Mouse (Mus musculus) liver, embryonic 13.5 days (tissue): ENCODE measurements around the gene Ms4a4b. TPM values are rescaled to one million over a fixed set of nuclear protein-coding genes. Genes with fewer than 3 reads are reported as not detected.
"Not testable (repeated sequence)": the region's sequence is repeated elsewhere in the genome, so short reads cannot be mapped to it uniquely, and the experiment has no call there.

Experiments used
- ATAC-seq: fragments of 200-750 bp; cut with Nextera tagmentation; 2 replicates; pipeline ENCODE4 v1.8.0; 2017; ENCODE audit warnings: low read depth, mild to moderate bottlenecking, moderate number of reproducible peaks, moderate library complexity
- DNase-seq: peaks from one replicate; pipeline ENCODE4 v3.0.0; 2022
- H3K27ac ChIP-seq: fragments of 300-500 bp; sonication (generic); 2 replicates; pipeline ENCODE4 v1.5.1; 2015; ENCODE audit warnings: moderate library complexity, mild to moderate bottlenecking, inconsistent platforms
- H3K27me3 ChIP-seq: fragments of 300-500 bp; sonication (generic); 2 replicates; pipeline ENCODE4 v1.6.1; 2015; ENCODE audit warnings: mild to moderate bottlenecking, inconsistent platforms
- H3K36me3 ChIP-seq: fragments of 300-500 bp; sonication (generic); 2 replicates; pipeline ENCODE4 v1.6.1; 2015; ENCODE audit warnings: mild to moderate bottlenecking, inconsistent platforms
- H3K4me1 ChIP-seq: fragments of 300-500 bp; sonication (generic); replicated peaks from 2 replicates; pipeline ENCODE4 v1.6.1; 2015; ENCODE audit warnings: inconsistent platforms
- H3K4me2 ChIP-seq: fragments of 300-500 bp; sonication (generic); 2 replicates; pipeline ENCODE4 v1.6.1; 2015; ENCODE audit warnings: inconsistent platforms, mild to moderate bottlenecking, moderate library complexity
- H3K4me3 ChIP-seq: fragments of 300-500 bp; sonication (generic); replicated peaks from 2 replicates; pipeline ENCODE4 v1.5.1; 2015; ENCODE audit warnings: mild to moderate bottlenecking, inconsistent platforms
- H3K9ac ChIP-seq: fragments of 300-500 bp; sonication (generic); 2 replicates; pipeline ENCODE4 v1.6.1; 2015; ENCODE audit warnings: mild to moderate bottlenecking, inconsistent platforms
- H3K9me3 ChIP-seq: fragments of 300-500 bp; sonication (generic); replicated peaks from 2 replicates; pipeline ENCODE4 v1.6.1; 2016; ENCODE audit warnings: inconsistent platforms
- WGBS: fragments of 180-500 bp; shearing (Covaris S2); methylation state at CpG from one replicate; pipeline ENCODE4 v1.1.7; 2015; ENCODE audit not compliant: insufficient replicate concordance; 5-methylcytosine and 5-hydroxymethylcytosine counted together
- polyA plus RNA-seq: library from polyadenylated mRNA; unstranded; fragments of >200 nt; fragmentation: Nextera tagmentation; extraction: Ambion mirVana; gene quantifications from 2 replicates; pipeline ENCODE4 v1.2.1, GENCODE M21; 2015

Ms4a4b gene
- polyA plus RNA-seq, 1 experiment from 2014 or later: 0.39 TPM

GRCm38 (mm10) chr19:11447238-11447637, 3.9 kb downstream of the Ms4a4b start:
- 45% methylated on average over 2 of the region's 2 CpGs for WGBS
- no peaks in the 10 kb centered on the region for H3K36me3 ChIP-seq
- no peak overlapping the region for H3K27ac ChIP-seq
- no peak overlapping the region for H3K9ac ChIP-seq
- DNase-seq (no peak), ATAC-seq (no peak)
- H3K9me3 ChIP-seq: no peaks in the 10 kb centered on the region
- H3K4me1 ChIP-seq: no peaks in the 10 kb centered on the region
- no peak overlapping the region for H3K4me3 ChIP-seq
- H3K4me2 ChIP-seq: no peak overlapping the region
- H3K27me3 ChIP-seq: no peaks in the 10 kb centered on the region

- ATAC-seq, H3K4me2 ChIP-seq, H3K36me3 ChIP-seq, H3K9me3 ChIP-seq, H3K9ac ChIP-seq, H3K27me3 ChIP-seq, DNase-seq, H3K4me3 ChIP-seq, H3K27ac ChIP-seq, H3K4me1 ChIP-seq: not testable (repeated sequence)
- WGBS: 72% methylated on average over 4 of the region's 4 CpGs
Observed at GRCm38 (mm10) chr19:11459041-11459440, 15.7 kb downstream of the Ms4a4b start.

- H3K36me3 ChIP-seq, H3K4me2 ChIP-seq, H3K27me3 ChIP-seq, H3K4me1 ChIP-seq, DNase-seq, H3K27ac ChIP-seq, H3K9me3 ChIP-seq, H3K4me3 ChIP-seq, ATAC-seq, H3K9ac ChIP-seq: not testable (repeated sequence)
- 13% methylated on average over 1 of the region's 1 CpGs for WGBS
Observed at GRCm38 (mm10) chr19:11464795-11465194, 21.4 kb downstream of the Ms4a4b start.

GRCm38 (mm10) chr19:11466471-11466870, 23.1 kb downstream of the Ms4a4b start:
- H3K4me2 ChIP-seq: no peak overlapping the region
- H3K9ac ChIP-seq: no peak overlapping the region
- no peaks in the 10 kb centered on the region for H3K4me1 ChIP-seq
- no peaks in the 10 kb centered on the region for H3K27me3 ChIP-seq
- DNase-seq (no peak), ATAC-seq (no peak)
- no peaks in the 10 kb centered on the region for H3K9me3 ChIP-seq
- H3K4me3 ChIP-seq: no peak overlapping the region
- WGBS: 54% methylated on average over 5 of the region's 5 CpGs
- no peak overlapping the region for H3K27ac ChIP-seq
- no peaks in the 10 kb centered on the region for H3K36me3 ChIP-seq

- H3K4me2 ChIP-seq, DNase-seq, H3K4me1 ChIP-seq, H3K4me3 ChIP-seq, H3K27ac ChIP-seq, H3K36me3 ChIP-seq, ATAC-seq, H3K9me3 ChIP-seq, H3K27me3 ChIP-seq, H3K9ac ChIP-seq: not testable (repeated sequence)
- WGBS: 41% methylated on average over 1 of the region's 1 CpGs
Observed at GRCm38 (mm10) chr19:11468361-11468760, 25.0 kb downstream of the Ms4a4b start.

GRCm38 (mm10) chr19:11469215-11469614, 25.9 kb downstream of the Ms4a4b start, which contains the start of gene Ms4a6c:
Gene Ms4a6c, plus strand, starts transcription at chr19:11469366.
- H3K36me3 ChIP-seq, H3K4me1 ChIP-seq, H3K4me3 ChIP-seq, H3K9me3 ChIP-seq, DNase-seq, H3K9ac ChIP-seq, H3K4me2 ChIP-seq, H3K27me3 ChIP-seq, ATAC-seq: not testable (repeated sequence)
- H3K27ac ChIP-seq: peak within 1 kb of the TSS; percentile 4; the same call in 1 of the 2 replicates
- 28% methylated on average over 4 of the region's 4 CpGs for WGBS

GRCm38 (mm10) chr19:11479714-11480113, 36.4 kb downstream of the Ms4a4b start:
- Histone ChIP-seq H3K9me3 (no peaks in the 10 kb centered on the region), H3K9ac (no peak overlapping the region), H3K27me3 (no peaks in the 10 kb centered on the region), H3K27ac (no peak overlapping the region), H3K4me2 (no peak overlapping the region), H3K4me1 (no peaks in the 10 kb centered on the region), H3K36me3 (no peaks in the 10 kb centered on the region), H3K4me3 (no peak overlapping the region)
- DNase-seq (no peak), ATAC-seq (no peak)
- WGBS: 73% methylated on average over 2 of the region's 2 CpGs

- H3K4me1 ChIP-seq: no peaks in the 10 kb centered on the region
- no peaks in the 10 kb centered on the region for H3K9me3 ChIP-seq
- no peak overlapping the region for H3K27ac ChIP-seq
- WGBS: 71% methylated on average over 2 of the region's 2 CpGs
- no peak overlapping the region for H3K9ac ChIP-seq
- H3K4me3 ChIP-seq: no peak overlapping the region
- H3K36me3 ChIP-seq: no peaks in the 10 kb centered on the region
- H3K27me3 ChIP-seq: no peaks in the 10 kb centered on the region
- H3K4me2 ChIP-seq: no peak overlapping the region
- ATAC-seq (no peak), DNase-seq (no peak)
Observed at GRCm38 (mm10) chr19:11482684-11483083, 39.3 kb downstream of the Ms4a4b start.

- H3K4me3 ChIP-seq: no peak overlapping the region
- 49% methylated on average over 4 of the region's 4 CpGs for WGBS
- H3K27ac ChIP-seq: no peak overlapping the region
Observed at GRCm38 (mm10) chr19:11483941-11484340, 40.6 kb downstream of the Ms4a4b start.

GRCm38 (mm10) chr19:11484388-11484787, 41.0 kb downstream of the Ms4a4b start:
- no peak overlapping the region for H3K4me2 ChIP-seq
- no peak overlapping the region for H3K9ac ChIP-seq
- H3K4me3 ChIP-seq: no peak overlapping the region
- ATAC-seq (no peak), DNase-seq (no peak)
- no peaks in the 10 kb centered on the region for H3K27me3 ChIP-seq
- H3K9me3 ChIP-seq: no peaks in the 10 kb centered on the region
- no peaks in the 10 kb centered on the region for H3K4me1 ChIP-seq
- H3K27ac ChIP-seq: no peak overlapping the region
- 43% methylated on average over 3 of the region's 3 CpGs for WGBS
- H3K36me3 ChIP-seq: no peaks in the 10 kb centered on the region

More at GRCm38 (mm10) chr19:11483941-11484340, 40.6 kb downstream of the Ms4a4b start:
- DNase-seq: no peak
- H3K4me1 ChIP-seq: no peaks in the 10 kb centered on the region
- ATAC-seq: no peak
- no peak overlapping the region for H3K4me2 ChIP-seq
- no peaks in the 10 kb centered on the region for H3K36me3 ChIP-seq
- no peak overlapping the region for H3K9ac ChIP-seq
- H3K9me3 ChIP-seq: no peaks in the 10 kb centered on the region
- no peaks in the 10 kb centered on the region for H3K27me3 ChIP-seq

GRCm38 (mm10) chr19:11485266-11485665, 41.9 kb downstream of the Ms4a4b start:
- no peaks in the 10 kb centered on the region for H3K27me3 ChIP-seq
- ATAC-seq (no peak), DNase-seq (no peak)
- H3K9me3 ChIP-seq: no peaks in the 10 kb centered on the region
- no peak overlapping the region for H3K4me2 ChIP-seq
- H3K4me1 ChIP-seq: no peaks in the 10 kb centered on the region
- no peak overlapping the region for H3K4me3 ChIP-seq
- 27% methylated on average over 3 of the region's 3 CpGs for WGBS
- no peak overlapping the region for H3K27ac ChIP-seq
- H3K9ac ChIP-seq: no peak overlapping the region
- H3K36me3 ChIP-seq: no peaks in the 10 kb centered on the region

GRCm38 (mm10) chr19:11485746-11486145, 42.4 kb downstream of the Ms4a4b start, which contains the start of gene Gm8369:
Gene Gm8369, plus strand, starts transcription at chr19:11485938.
- H3K9me3 ChIP-seq: no peaks in the 10 kb centered on the region
- no peak within 1 kb of the TSS for H3K4me2 ChIP-seq
- ATAC-seq (no peak), DNase-seq (no peak)
- H3K9ac ChIP-seq: no peak within 1 kb of the TSS
- no peaks in the 10 kb centered on the region for H3K4me1 ChIP-seq
- H3K27me3 ChIP-seq: no peaks in the 10 kb centered on the region
- no peaks in the 10 kb centered on the region for H3K36me3 ChIP-seq
- 55% methylated on average over 2 of the region's 2 CpGs for WGBS
- H3K27ac ChIP-seq: no peak within 1 kb of the TSS
- H3K4me3 ChIP-seq: no peak within 1 kb of the TSS
